Mouse (Mus musculus): Measurements from ENCODE around the gene Negr1. TPM values are rescaled to one million over a fixed set of nuclear protein-coding genes. Genes with fewer than 3 reads are reported as not detected.
A peak's percentile ranks its signal among the peaks of the same experiment; 100 is the strongest.

The Negr1 gene
- total and polyA plus RNA-seq, 3 experiments, result 0.65 to 1.1 (median 1.1) TPM

GRCm38 (mm10) chr3:157193141-157193540, 631.5 kb downstream of the Negr1 start:
- no peaks in the 10 kb centered on the region for H3K36me3 ChIP-seq (ENCODE audit: control insufficient read depth, insufficient read depth, low read length)
- no peak overlapping the region for H3K9ac ChIP-seq (ENCODE audit: low read depth, low read length)
- no peak for DNase-seq
- WGBS, result 75% methylated on average over 3 of the region's 3 CpGs
- H3K4me1 ChIP-seq (ENCODE audit: control insufficient read depth, insufficient read depth, low read length), result no peaks in the 10 kb centered on the region; the same call in 1 of the 2 replicates
- H3K4me3 ChIP-seq, result no peak overlapping the region
- no peaks in the 10 kb centered on the region for H3K27me3 ChIP-seq (ENCODE audit: control insufficient read depth, insufficient read depth, low read length)
- no peak for TF ChIP-seq POLR2A (IDR thresholded peaks at IDR 0.05; ENCODE audit: insufficient read depth, low read depth, low read length)
- no peak for TF ChIP-seq EP300 (IDR thresholded peaks at IDR 0.05; ENCODE audit: insufficient read depth, low read depth, low read length)
- TF ChIP-seq CTCF (IDR thresholded peaks at IDR 0.05), result no peak
- H3K79me2 ChIP-seq (replicated peaks; ENCODE audit: control insufficient read depth, insufficient read depth, low read length), result no peaks in the 10 kb centered on the region
- intact Hi-C loops (cut with DNase I), result no loop called here
- H3K27ac ChIP-seq, result no peak overlapping the region

- intact Hi-C loops (cut with DNase I), result no loop called here
- no peak overlapping the region for H3K9ac ChIP-seq (ENCODE audit: low read depth, low read length)
- no peaks in the 10 kb centered on the region for H3K4me1 ChIP-seq (ENCODE audit: control insufficient read depth, insufficient read depth, low read length)
- WGBS, result 79% methylated on average over 4 of the region's 4 CpGs
- H3K4me3 ChIP-seq, result no peak overlapping the region
- no peaks in the 10 kb centered on the region for H3K27me3 ChIP-seq (ENCODE audit: control insufficient read depth, insufficient read depth, low read length)
- H3K79me2 ChIP-seq (replicated peaks; ENCODE audit: control insufficient read depth, insufficient read depth, low read length), result no peaks in the 10 kb centered on the region
- H3K36me3 ChIP-seq (ENCODE audit: control insufficient read depth, insufficient read depth, low read length), result no peaks in the 10 kb centered on the region
- no peak for DNase-seq
- no peak for TF ChIP-seq POLR2A (IDR thresholded peaks at IDR 0.05; ENCODE audit: insufficient read depth, low read depth, low read length)
- no peak for TF ChIP-seq CTCF (IDR thresholded peaks at IDR 0.05)
- TF ChIP-seq EP300 (IDR thresholded peaks at IDR 0.05; ENCODE audit: insufficient read depth, low read depth, low read length), result no peak
- H3K27ac ChIP-seq, result no peak overlapping the region
Observed at GRCm38 (mm10) chr3:157198659-157199058, 637.1 kb downstream of the Negr1 start.

- H3K27ac ChIP-seq, result no peak overlapping the region
- H3K27me3 ChIP-seq (ENCODE audit: control insufficient read depth, insufficient read depth, low read length), result no peaks in the 10 kb centered on the region
- no peak overlapping the region for H3K4me3 ChIP-seq
- no peaks in the 10 kb centered on the region for H3K79me2 ChIP-seq (replicated peaks; ENCODE audit: control insufficient read depth, insufficient read depth, low read length)
- DNase-seq, result no peak
- no peak overlapping the region for H3K9ac ChIP-seq (ENCODE audit: low read depth, low read length)
- TF ChIP-seq EP300 (IDR thresholded peaks at IDR 0.05; ENCODE audit: insufficient read depth, low read depth, low read length), result no peak
- no peak for TF ChIP-seq CTCF (IDR thresholded peaks at IDR 0.05)
- TF ChIP-seq POLR2A (IDR thresholded peaks at IDR 0.05; ENCODE audit: insufficient read depth, low read depth, low read length), result no peak
- no peaks in the 10 kb centered on the region for H3K4me1 ChIP-seq (ENCODE audit: control insufficient read depth, insufficient read depth, low read length)
- intact Hi-C loops (cut with DNase I), result no loop called here
- no peaks in the 10 kb centered on the region for H3K36me3 ChIP-seq (ENCODE audit: control insufficient read depth, insufficient read depth, low read length)
- 87% methylated on average over 2 of the region's 2 CpGs for WGBS
Observed at GRCm38 (mm10) chr3:157201726-157202125, 640.1 kb downstream of the Negr1 start.

GRCm38 (mm10) chr3:157203573-157203972, 642.0 kb downstream of the Negr1 start:
- Histone ChIP-seq H3K9ac (ENCODE audit: low read depth, low read length) (no peak overlapping the region), H3K36me3 (ENCODE audit: control insufficient read depth, insufficient read depth, low read length) (no peaks in the 10 kb centered on the region), H3K27me3 (ENCODE audit: control insufficient read depth, insufficient read depth, low read length) (no peaks in the 10 kb centered on the region), H3K4me3 (no peak overlapping the region), H3K4me1 (ENCODE audit: control insufficient read depth, insufficient read depth, low read length) (no peaks in the 10 kb centered on the region), H3K79me2 (replicated peaks; ENCODE audit: control insufficient read depth, insufficient read depth, low read length) (no peaks in the 10 kb centered on the region), H3K27ac (no peak overlapping the region)
- TF ChIP-seq CTCF (IDR thresholded peaks at IDR 0.05) (no peak), POLR2A (IDR thresholded peaks at IDR 0.05; ENCODE audit: insufficient read depth, low read depth, low read length) (no peak), EP300 (IDR thresholded peaks at IDR 0.05; ENCODE audit: insufficient read depth, low read depth, low read length) (no peak)
- 79% methylated on average over 8 of the region's 8 CpGs for WGBS
- intact Hi-C loops (cut with DNase I), result no loop called here
- DNase-seq, result no peak

- no peaks in the 10 kb centered on the region for H3K4me1 ChIP-seq (ENCODE audit: control insufficient read depth, insufficient read depth, low read length)
Observed at GRCm38 (mm10) chr3:157206752-157207151, 645.2 kb downstream of the Negr1 start.

GRCm38 (mm10) chr3:157208966-157209365, 647.4 kb downstream of the Negr1 start:
- no peaks in the 10 kb centered on the region for H3K27me3 ChIP-seq (ENCODE audit: control insufficient read depth, insufficient read depth, low read length)
- DNase-seq, result peak in 1 of 2 experiments; percentile 29
- H3K4me3 ChIP-seq, result no peak overlapping the region
- H3K27ac ChIP-seq, result no peak overlapping the region
- 24% methylated on average over 1 of the region's 1 CpGs for WGBS
- intact Hi-C loops (cut with DNase I), result no loop called here
- H3K36me3 ChIP-seq (ENCODE audit: control insufficient read depth, insufficient read depth, low read length), result no peaks in the 10 kb centered on the region
- H3K9ac ChIP-seq (ENCODE audit: low read depth, low read length), result no peak overlapping the region
- H3K79me2 ChIP-seq (replicated peaks; ENCODE audit: control insufficient read depth, insufficient read depth, low read length), result no peaks in the 10 kb centered on the region
- no peaks in the 10 kb centered on the region for H3K4me1 ChIP-seq (ENCODE audit: control insufficient read depth, insufficient read depth, low read length)
- TF ChIP-seq POLR2A (IDR thresholded peaks at IDR 0.05; ENCODE audit: insufficient read depth, low read depth, low read length) (no peak), CTCF (IDR thresholded peaks at IDR 0.05) (no peak), EP300 (IDR thresholded peaks at IDR 0.05; ENCODE audit: insufficient read depth, low read depth, low read length) (no peak)

More at GRCm38 (mm10) chr3:157206752-157207151, 645.2 kb downstream of the Negr1 start:
- no peak overlapping the region for H3K9ac ChIP-seq (ENCODE audit: low read depth, low read length)
- H3K79me2 ChIP-seq (replicated peaks; ENCODE audit: control insufficient read depth, insufficient read depth, low read length), result no peaks in the 10 kb centered on the region
- TF ChIP-seq CTCF (IDR thresholded peaks at IDR 0.05) (no peak), POLR2A (IDR thresholded peaks at IDR 0.05; ENCODE audit: insufficient read depth, low read depth, low read length) (no peak), EP300 (IDR thresholded peaks at IDR 0.05; ENCODE audit: insufficient read depth, low read depth, low read length) (no peak)
- WGBS, result 47% methylated on average over 3 of the region's 3 CpGs
- H3K4me3 ChIP-seq, result no peak overlapping the region
- H3K36me3 ChIP-seq (ENCODE audit: control insufficient read depth, insufficient read depth, low read length), result no peaks in the 10 kb centered on the region
- DNase-seq, result no peak
- H3K27ac ChIP-seq, result no peak overlapping the region
- H3K27me3 ChIP-seq (ENCODE audit: control insufficient read depth, insufficient read depth, low read length), result no peaks in the 10 kb centered on the region
- intact Hi-C loops (cut with DNase I), result no loop called here

Data from heart, adult 2 months (tissue).